Mouse (Mus musculus): ENCODE results near the gene Elp5.
"Not testable (repeated sequence)": the region's sequence is repeated elsewhere in the genome, so short reads cannot be mapped to it uniquely, and the experiment has no call there.

Gene Elp5

GRCm38 (mm10) chr11:69955618-69956017 is 26.7 kb downstream of the Elp5 start:
- DNase-seq: not testable (repeated sequence)

GRCm38 (mm10) chr11:69953267-69953915 is 28.9 kb downstream of the Elp5 start:
- no peak for DNase-seq

DNA sequence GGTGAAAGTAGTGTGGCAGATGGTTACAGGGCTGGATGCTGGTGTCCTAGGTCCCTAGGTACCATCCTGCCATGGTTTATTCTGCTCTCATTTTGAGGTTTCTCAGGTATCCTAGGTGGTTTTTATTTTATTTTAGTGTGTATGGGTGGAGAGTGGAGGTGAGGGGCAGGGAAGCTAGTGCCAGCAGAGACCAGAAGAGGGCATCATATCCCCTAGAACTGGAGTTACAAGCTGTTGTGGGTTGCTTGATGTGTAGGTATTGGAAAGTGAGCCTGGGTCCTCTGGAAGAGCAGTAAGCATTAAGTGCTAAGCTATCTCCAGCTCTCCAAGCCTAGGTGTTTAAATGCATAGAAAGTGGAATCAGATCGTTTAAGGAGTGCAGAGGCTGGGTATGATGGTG is 30.0 kb downstream of the Elp5 start:
- DNase-seq: no peak

GRCm38 (mm10) chr11:69950807-69951459 is 31.4 kb downstream of the Elp5 start:
- peak in 1 of 2 experiments; percentile 54 for DNase-seq

DNA sequence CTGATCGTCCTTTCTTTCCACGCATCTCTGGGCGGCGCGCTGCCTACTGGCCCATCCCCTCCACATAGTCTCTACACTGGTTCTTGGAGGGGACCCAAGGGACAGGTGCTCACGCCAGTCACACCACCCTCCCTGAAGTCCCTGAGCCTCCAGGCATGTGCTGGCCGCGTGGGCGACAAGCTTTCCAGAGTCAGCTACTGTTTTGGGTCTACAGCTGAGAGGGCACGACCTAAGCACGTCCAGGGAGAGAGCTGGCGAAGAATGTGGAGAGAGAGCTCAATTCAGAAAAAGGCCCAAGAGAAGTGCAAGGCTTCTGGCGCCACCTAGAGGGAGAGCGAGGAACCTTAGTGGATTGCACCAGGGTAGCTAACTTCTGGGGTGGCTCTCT is 33.6 kb downstream of the Elp5 start:
- DNase-seq: peak; percentile 95

DNA sequence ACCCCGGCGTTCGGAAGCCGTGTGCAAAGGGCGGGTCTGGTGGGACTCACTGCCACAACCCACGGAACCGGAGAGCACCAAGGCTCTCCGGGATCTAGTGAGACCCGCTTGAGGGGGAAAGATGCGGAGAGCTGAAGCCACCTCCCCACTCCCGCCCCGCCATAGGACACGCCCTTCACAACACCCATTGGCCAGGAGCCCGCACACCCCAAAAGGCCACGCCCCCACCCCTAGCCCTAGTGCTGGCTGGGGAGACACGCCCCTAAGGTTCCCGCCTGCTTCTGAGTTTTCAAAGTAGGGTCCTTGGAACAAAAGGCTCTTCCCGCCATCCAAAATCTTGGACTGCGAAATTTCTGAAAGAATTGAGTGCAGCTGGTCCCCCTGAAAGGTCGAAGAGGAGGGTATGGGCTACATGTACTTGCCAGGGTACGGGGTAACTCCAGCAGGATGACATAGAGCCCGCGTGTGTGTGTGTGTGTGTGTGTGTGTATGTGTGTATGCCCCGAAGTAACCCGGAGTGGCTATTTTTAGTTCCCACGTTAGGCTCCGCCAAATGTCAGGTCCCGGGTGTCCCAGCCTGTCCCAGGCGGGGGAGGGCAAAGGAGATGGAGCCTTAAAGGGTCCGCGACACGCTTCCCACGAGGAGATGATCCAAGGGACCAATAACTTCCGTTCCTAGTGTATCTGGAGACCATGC is 34.1 kb downstream of the Elp5 start, which contains the start of gene Slc2a4:
TSS of gene Slc2a4 (minus strand) at position 123 of the 697 bp plus-strand sequence.
- DNase-seq: peak; percentile 98

GRCm38 (mm10) chr11:69947337-69948065 is 34.8 kb downstream of the Elp5 start:
- DNase-seq: peak; percentile 78 to 82

- no peak for DNase-seq
Measured at GRCm38 (mm10) chr11:69945997-69946891, 36.1 kb downstream of the Elp5 start.

GRCm38 (mm10) chr11:69945216-69945615 is 37.1 kb downstream of the Elp5 start:
- no peak for DNase-seq

DNA sequence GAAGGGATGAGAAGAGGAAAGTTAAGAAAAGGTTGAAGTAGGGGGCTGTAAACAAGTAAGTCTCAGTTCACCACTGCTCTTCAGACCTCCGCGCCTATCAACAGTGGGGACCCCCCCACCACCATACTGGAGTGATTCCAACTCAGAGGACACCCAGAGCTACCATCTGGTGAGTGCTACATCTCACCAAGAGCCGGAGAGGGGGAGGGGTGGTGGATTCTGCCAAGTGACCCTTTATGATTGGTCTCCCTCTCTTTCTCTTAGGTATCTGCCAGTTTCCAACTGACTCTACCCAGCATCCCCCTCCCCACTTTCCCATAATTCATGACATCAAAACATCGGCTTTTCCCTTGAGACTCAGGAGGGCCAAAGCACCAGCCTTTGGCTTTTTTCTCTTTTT is 41.4 kb downstream of the Elp5 start:
- no peak for DNase-seq

GRCm38 (mm10) chr11:69939731-69940130 is 42.6 kb downstream of the Elp5 start:
- no peak for DNase-seq

DNA sequence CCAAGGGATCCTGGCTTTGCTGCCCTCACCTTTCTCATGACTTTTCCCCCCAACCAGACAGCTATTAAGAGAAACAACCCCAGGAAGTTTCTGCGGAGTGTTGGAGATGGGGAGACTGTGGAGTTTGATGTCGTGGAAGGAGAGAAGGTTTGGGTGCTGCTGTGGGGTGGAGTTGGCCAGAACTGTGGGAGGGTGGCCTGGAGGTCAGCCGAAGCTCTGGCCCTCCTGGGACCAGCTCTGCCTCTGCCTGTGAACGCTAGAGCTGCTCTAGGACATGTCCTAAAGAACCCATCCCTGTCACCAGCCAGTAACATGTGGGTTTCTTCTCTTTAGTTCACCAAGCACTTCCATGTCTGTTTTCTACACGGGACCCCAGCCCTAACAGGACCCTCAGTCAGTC is 43.1 kb downstream of the Elp5 start:
- no peak for DNase-seq

DNA sequence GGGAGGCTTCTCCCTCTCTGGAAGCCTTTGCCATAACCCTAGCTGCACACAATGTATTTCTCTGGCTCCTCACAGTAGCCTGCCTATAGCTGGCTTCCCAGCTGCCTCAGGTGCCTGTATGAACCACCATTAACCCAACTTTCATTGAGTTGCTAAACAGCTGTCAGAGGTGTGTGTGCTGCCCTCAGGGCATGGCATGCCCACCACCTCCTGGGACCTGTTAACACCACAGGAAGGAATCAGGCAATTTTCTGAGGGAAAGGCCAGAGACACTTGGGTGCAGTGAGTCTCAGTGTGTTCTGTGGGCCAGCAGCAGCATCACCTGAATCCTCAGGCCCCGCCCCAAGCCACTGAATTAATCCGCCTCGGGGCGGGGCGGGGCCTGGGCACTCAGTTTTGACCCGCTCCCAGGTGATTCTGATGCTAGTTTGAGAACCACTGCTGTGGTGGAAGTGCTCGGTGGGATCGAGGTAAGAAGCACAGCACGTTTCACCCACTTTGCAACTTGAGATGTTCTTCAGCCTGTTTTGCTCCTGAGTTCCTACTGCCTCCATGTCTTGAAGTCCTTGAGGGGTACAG is 43.8 kb downstream of the Elp5 start:
- peak; percentile 33 to 48 for DNase-seq

DNA sequence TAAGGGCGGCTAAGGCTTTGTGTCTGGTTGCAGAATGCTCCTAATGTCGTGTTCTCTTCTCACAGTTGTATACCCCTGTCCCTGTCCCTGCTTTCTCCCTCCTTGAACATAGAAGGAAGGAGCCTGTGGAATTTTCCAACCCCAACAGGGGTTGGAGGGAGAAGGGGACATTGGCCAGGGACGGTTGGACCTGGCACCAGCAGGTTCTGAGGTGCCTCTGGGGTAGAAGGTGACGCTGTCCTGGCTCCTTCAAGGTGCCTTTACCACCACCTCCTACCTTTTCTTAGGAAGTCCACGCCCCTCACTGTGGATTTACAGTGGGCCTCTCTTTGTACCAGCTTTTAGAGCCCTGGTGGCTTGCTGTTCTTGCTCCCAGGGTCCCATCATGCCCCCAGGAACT is 44.5 kb downstream of the Elp5 start:
- DNase-seq: no peak

GRCm38 (mm10) chr11:69937385-69937784 is 44.9 kb downstream of the Elp5 start:
- peak; percentile 59 to 68 for DNase-seq

- peak; percentile 36 to 63 for DNase-seq
Measured at GRCm38 (mm10) chr11:69936714-69937347, 45.5 kb downstream of the Elp5 start.

DNA sequence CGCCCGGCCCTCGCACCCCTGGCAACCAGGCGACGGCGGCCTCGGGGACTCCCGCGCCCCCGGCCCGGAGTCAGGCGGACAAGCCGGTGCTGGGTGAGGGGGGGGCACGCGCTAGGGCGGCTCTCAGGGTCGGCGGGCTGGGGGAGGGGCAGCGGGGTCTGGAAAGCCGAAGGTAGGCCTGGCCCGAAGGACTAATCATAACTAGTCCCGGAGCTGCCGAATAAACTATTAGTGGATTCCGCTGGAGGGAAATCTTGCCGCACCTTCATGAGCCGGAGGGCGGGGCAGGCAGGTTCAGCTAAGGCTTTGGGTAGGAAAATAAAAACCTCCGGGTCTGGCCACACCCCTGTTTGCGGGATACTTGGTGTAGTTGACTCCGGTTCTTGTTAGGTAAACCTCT is 46.2 kb downstream of the Elp5 start:
- DNase-seq: peak; percentile 50 to 66

GRCm38 (mm10) chr11:69935137-69935879 is 47.0 kb downstream of the Elp5 start, which contains the start of gene Ybx2:
TSS of gene Ybx2 (plus strand) at chr11:69935796.
- DNase-seq: peak; percentile 92 to 95

- no peak for DNase-seq
Measured at GRCm38 (mm10) chr11:69934681-69935080, 47.6 kb downstream of the Elp5 start.

DNA sequence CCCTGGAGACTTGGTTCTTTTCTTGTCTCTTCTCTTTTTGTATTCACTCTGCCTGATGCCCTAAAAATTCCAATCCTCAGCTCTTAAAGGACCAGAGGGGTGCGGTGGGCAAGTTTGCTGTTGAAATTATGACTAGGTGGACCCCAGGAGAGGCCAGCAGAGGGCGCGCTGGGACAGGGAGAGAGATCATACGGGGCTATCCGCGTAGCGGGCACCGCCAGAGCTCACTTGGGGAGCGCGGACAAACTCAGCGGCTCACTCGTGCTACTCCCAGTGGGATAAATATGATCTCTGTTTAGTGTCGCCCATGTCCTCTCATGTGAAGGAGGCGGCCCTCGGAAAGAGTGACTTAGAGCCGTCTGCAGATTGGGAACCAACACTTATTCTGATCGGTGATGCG is 48.1 kb downstream of the Elp5 start:
- DNase-seq: peak; percentile 97 to 99

Measured in kidney, postnatal 4 days (tissue).